Mouse (Mus musculus): ENCODE measurements at regions not wholly inside any gene's neighbourhood (a gene's known extent, or its start where the extent isn't known, plus 50 kb on each side); places are given as distances from the start of the nearest gene placed in this dataset.

DNA sequence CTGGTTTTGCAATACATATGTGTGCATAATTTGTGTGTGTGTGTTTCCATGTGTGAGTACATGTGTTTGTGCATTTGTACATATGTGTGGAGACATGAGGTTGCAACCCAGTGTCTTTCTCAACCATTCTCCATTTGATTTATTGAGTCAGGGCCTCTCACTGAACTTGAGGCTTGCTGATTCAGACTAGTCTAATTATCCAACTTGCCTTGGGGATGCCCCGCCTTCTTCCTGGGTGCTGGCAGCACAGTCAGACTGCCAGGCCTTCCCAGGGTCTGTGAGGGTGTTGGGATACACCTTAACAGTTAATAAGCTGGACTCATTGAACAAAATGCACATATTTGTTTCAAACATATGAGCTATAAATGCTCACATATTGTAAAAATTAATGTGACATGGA is 56.1 kb upstream of the Pde7b start:
- DNase-seq (ENCODE audit: low spot score in 2 of 2): no peak

DNA sequence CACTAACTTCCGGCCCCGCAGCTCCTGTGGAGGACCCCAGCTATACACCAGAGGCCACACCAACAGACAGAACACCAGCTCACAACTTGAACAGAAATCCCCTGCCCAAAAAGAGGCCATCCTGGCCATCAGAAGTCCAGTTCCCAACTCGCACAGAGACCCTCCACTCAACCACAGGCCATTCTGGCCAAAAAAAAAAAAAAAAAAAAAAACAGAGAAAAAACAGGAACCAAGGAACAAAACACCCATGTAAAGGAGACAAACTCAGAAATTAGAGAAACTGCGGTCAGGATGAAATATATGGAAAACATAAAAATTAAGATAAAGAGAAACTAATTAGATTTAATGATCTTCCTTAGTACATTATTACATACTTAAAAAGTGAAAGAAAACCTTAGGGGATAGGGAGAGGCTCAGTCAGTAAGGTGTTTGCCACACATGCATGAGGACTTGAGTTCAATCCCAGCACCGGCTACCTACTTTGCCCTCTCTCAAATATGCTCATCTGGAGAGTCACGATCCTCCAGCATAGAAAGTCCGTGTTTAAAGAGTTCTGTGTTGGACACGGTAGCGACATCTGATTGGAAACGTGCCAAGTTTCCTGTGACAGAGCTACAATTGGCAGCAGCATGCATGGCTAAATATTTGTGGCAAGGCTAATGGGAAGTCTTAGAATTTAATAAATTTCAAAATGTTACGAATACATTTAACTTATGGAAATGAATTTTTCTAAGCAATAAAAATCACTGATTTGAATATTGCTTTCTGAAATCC is 51.9 kb upstream of the Pde7b start:
- no peak for DNase-seq (ENCODE audit: low spot score in 2 of 2)

DNA sequence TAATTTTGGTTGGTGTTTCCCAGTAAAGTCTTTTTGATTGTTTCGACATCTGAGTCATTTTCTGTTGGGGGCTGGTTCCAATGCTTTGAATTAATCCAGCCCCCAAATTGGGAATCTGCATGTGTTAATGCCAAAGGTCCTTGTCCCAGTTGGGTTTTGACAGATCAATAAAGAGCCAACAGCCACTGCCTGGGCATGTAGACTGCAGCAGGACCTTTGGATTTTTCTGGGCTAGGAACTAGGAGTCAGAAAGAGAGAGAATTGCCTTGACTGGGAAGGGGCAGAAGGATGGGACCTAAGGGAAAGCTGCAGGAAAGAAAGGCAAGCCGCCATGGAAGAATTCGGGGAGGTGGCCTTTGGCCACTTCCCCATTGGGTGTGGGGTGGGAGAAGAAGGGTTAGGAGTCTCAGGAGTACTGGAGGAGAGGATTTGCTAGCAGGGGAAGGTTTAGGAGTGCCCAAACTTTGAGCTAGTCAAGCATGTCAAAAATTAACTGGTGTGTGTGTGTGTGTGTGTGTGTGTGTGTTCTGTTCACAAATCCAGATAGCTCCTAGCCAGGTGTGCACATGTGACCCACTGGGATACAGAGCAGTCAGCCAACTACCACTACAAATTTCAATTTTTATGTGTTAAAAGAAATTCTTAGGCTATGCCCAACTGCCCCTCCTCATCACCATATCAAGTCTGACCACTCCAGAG is 51.0 kb upstream of the Pde7b start:
- DNase-seq (ENCODE audit: low spot score in 2 of 2): no peak
